Mouse (Mus musculus) heart, postnatal 0 days (tissue): ENCODE measurements at regions not wholly inside any gene's neighbourhood (a gene's known extent, or its start where the extent isn't known, plus 50 kb on each side); places are given as distances from the start of the nearest gene placed in this dataset.
A peak's percentile ranks its signal among the peaks of the same experiment; 100 is the strongest.

Experiments
- ATAC-seq: fragments of 200-750 bp; cut with Nextera tagmentation; 2 replicates; pipeline ENCODE4 v1.8.0; 2017; ENCODE audit warnings: low read depth, moderate number of reproducible peaks, moderate library complexity; ENCODE audit not compliant: insufficient read depth
- DNase-seq: peaks from one replicate; pipeline ENCODE4 v3.0.0-alpha.2; 2016; ENCODE audit warnings: low spot score
- H3K27ac ChIP-seq: fragments of 300-500 bp; sonication (generic); 2 replicates; pipeline ENCODE4 v1.5.1; 2014; ENCODE audit warnings: low read depth, mild to moderate bottlenecking
- H3K27me3 ChIP-seq: fragments of 300-500 bp; sonication (generic); 2 replicates; pipeline ENCODE4 v1.6.1; 2014; ENCODE audit warnings: low read length, mixed read lengths; ENCODE audit not compliant: control insufficient read depth, insufficient read depth
- H3K36me3 ChIP-seq: fragments of 300-500 bp; sonication (generic); replicated peaks from 2 replicates; pipeline ENCODE4 v1.6.1; 2014; ENCODE audit warnings: low read length, mixed read lengths; ENCODE audit not compliant: control insufficient read depth, insufficient read depth
- H3K4me1 ChIP-seq: fragments of 300-500 bp; sonication (generic); 2 replicates; pipeline ENCODE4 v1.6.1; 2014; ENCODE audit warnings: antibody characterized with exemption; ENCODE audit not compliant: control insufficient read depth, insufficient read depth
- H3K4me2 ChIP-seq: fragments of 300-500 bp; sonication (generic); 2 replicates; pipeline ENCODE4 v1.6.1; 2014; ENCODE audit warnings: low read depth, mild to moderate bottlenecking, low read length, moderate library complexity
- H3K4me3 ChIP-seq: fragments of 300-500 bp; sonication (generic); 2 replicates; pipeline ENCODE4 v1.5.1; 2014; ENCODE audit warnings: low read depth, low read length
- H3K9ac ChIP-seq: fragments of 300-500 bp; sonication (generic); replicated peaks from 2 replicates; pipeline ENCODE4 v1.6.1; 2014; ENCODE audit warnings: low read depth, low read length, mixed read lengths
- H3K9me3 ChIP-seq: fragments of 300-500 bp; sonication (generic); replicated peaks from 2 replicates; pipeline ENCODE4 v1.6.1; 2016; ENCODE audit warnings: low read length; ENCODE audit not compliant: control insufficient read depth
- CTCF ChIP-seq: IDR thresholded peaks from 2 replicates; pipeline ENCODE4 v1.5.1; 2016; ENCODE audit warnings: antibody characterized with exemption, control low read depth, low read depth
- EP300 ChIP-seq: IDR thresholded peaks from 2 replicates; pipeline ENCODE4 v1.6.1; 2016; ENCODE audit warnings: antibody characterized with exemption, low read depth
- WGBS: fragments of 180-500 bp; shearing (Covaris S2); extraction: QIAGEN DNeasy Blood & Tissue Kit; methylation state at CpG from one replicate; pipeline ENCODE4 v1.1.7; 2014; 5-methylcytosine and 5-hydroxymethylcytosine counted together

DNA sequence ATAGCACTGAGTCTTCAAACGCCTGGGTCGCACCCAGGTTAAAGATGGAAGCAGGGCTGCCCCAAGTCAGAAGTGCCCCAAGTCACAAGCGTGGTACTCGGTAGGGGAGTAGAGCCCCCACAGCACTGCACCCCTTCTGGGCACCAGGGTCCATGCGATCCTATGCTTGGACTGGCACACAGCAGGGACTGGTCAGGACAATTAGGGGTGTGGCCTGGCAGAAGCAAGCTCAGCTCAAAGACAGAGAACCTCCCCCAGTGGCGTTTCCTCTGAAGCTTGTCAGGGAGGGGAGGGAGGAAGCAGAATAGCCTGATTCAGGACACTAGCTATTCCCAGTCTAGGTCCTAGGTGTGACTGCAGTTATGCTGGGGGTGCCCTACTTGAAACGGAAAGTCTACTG is 151.3 kb upstream of the Pgrmc2 start:
- Histone ChIP-seq H3K9ac (no peak overlapping the region), H3K4me2 (no peak overlapping the region), H3K4me1 (peaks cover 14% of the 10 kb centered on the region; the same call in 1 of the 2 replicates), H3K9me3 (no peaks in the 10 kb centered on the region), H3K27ac (no peak overlapping the region), H3K36me3 (no peaks in the 10 kb centered on the region), H3K27me3 (no peaks in the 10 kb centered on the region), H3K4me3 (no peak overlapping the region)
- TF ChIP-seq EP300: no peak
- no peak for TF ChIP-seq CTCF
- DNase-seq (no peak), ATAC-seq (no peak)
- 76% methylated on average over 7 of the region's 7 CpGs for WGBS

DNA sequence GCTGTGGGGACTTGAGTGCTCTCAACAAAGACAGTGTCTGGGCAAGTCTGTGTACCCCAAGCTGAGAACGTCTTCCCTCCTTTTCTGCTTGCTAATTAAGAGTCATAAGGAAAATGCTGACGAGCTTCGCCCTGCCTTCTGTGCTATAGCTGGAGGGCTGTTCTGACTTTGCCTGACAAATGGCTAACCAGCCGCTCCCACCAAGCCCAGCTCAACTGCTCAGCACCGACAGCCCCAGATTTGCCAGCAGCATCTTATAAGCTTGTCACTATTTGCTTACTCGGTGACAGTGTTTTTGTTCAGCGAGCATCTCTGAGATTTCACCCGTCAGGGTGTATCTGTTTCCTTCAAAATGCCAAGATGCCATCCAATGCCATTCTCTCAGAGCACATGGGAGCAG is 150.6 kb upstream of the Pgrmc2 start:
- no peak overlapping the region for H3K27ac ChIP-seq
- H3K4me2 ChIP-seq: no peak overlapping the region
- H3K9ac ChIP-seq: no peak overlapping the region
- TF ChIP-seq CTCF (no peak), EP300 (no peak)
- no peaks in the 10 kb centered on the region for H3K9me3 ChIP-seq
- DNase-seq (no peak), ATAC-seq (no peak)
- no peaks in the 10 kb centered on the region for H3K36me3 ChIP-seq
- 84% methylated on average over 8 of the region's 8 CpGs for WGBS
- peaks cover 20% of the 10 kb centered on the region; the same call in 1 of the 2 replicates for H3K4me1 ChIP-seq
- H3K27me3 ChIP-seq: no peaks in the 10 kb centered on the region
- no peak overlapping the region for H3K4me3 ChIP-seq

DNA sequence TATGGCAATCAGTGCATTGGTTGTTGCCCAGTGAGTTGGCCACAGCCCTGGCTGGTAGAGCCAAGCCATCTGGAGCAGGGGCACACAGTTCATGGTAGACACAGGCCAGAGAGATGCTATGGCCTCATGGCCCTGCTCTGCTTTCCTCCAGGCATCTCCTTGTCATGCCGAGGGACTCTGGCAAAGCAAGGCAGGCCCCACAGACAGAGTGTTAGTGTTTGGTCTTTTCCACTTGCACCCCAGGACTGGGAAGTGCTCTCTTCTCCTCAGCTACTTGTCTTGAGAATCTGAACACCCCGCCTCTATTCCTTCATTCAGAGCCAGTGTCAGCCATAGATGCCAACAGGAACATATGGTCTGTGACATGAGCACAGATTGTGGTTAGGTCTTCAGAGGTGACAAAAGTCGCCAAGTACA is 148.1 kb upstream of the Pgrmc2 start:
- no peak overlapping the region for H3K4me2 ChIP-seq
- WGBS: 86% methylated on average over 3 of the region's 3 CpGs

DNA sequence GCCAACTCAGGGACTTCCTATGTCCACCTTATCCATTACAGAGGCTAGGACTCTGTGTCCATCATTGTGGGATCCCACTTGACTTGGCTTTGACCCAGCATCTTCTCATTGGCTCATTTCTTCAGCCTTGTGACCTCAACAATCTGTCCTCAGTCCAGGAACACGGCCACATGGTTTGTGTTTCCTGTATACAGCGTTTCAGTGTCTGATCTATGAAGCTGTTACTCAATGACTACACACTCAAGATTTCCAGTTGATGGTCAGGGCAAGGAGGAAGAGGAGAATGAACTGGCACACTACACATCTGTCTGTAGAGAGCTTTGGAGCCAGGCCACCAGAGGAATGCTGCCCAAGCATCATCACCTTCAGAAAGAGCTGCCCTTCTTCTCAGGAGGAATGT is 146.6 kb upstream of the Pgrmc2 start:
- Histone ChIP-seq H3K4me3 (no peak overlapping the region), H3K36me3 (no peaks in the 10 kb centered on the region), H3K9ac (no peak overlapping the region), H3K27me3 (no peaks in the 10 kb centered on the region), H3K4me2 (no peak overlapping the region), H3K4me1 (peaks cover 12% of the 10 kb centered on the region; the same call in 1 of the 2 replicates), H3K27ac (no peak overlapping the region), H3K9me3 (no peaks in the 10 kb centered on the region)
- 55% methylated on average over 2 of the region's 2 CpGs for WGBS
- TF ChIP-seq CTCF (no peak), EP300 (no peak)
- DNase-seq (no peak), ATAC-seq (no peak)

More for the DNA sequence above, 148.1 kb upstream of the Pgrmc2 start:
- Histone ChIP-seq H3K4me1 (peaks cover 20% of the 10 kb centered on the region; the same call in 1 of the 2 replicates), H3K27me3 (no peaks in the 10 kb centered on the region), H3K27ac (no peak overlapping the region), H3K36me3 (no peaks in the 10 kb centered on the region), H3K4me3 (no peak overlapping the region), H3K9me3 (no peaks in the 10 kb centered on the region), H3K9ac (no peak overlapping the region)
- TF ChIP-seq CTCF: no peak
- no peak for TF ChIP-seq EP300
- DNase-seq (no peak), ATAC-seq (no peak)

DNA sequence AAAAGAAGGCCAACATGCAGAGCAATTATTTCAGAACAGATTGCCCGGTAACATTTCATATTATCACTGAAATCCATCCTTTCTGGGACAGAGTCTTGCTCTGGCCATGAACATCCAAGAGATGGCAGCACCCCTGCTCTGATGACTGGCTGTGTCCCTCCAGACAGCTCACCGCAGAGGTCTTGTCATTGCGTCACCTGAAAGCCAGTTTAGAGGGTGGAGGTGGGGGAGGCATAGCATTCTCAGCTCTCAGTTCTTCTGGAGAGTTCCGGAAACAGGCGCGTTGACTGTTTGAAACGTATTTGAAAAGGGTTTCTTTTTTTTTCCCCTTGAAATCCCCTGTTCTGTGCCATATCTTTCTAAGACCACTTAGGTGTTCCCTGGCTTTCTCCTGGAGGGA is 145.7 kb upstream of the Pgrmc2 start:
- Histone ChIP-seq H3K27ac (no peak overlapping the region), H3K4me1 (peaks cover 8% of the 10 kb centered on the region; the same call in 1 of the 2 replicates), H3K4me2 (peak overlapping the region; percentile 9; the same call in 1 of the 2 replicates), H3K9ac (no peak overlapping the region), H3K27me3 (no peaks in the 10 kb centered on the region), H3K4me3 (no peak overlapping the region), H3K36me3 (no peaks in the 10 kb centered on the region), H3K9me3 (no peaks in the 10 kb centered on the region)
- 3% methylated on average over 7 of the region's 7 CpGs for WGBS
- peak; percentile 82 for TF ChIP-seq CTCF
- no peak for TF ChIP-seq EP300
- peak; percentile 85 for DNase-seq
- ATAC-seq: peak; percentile 92

DNA sequence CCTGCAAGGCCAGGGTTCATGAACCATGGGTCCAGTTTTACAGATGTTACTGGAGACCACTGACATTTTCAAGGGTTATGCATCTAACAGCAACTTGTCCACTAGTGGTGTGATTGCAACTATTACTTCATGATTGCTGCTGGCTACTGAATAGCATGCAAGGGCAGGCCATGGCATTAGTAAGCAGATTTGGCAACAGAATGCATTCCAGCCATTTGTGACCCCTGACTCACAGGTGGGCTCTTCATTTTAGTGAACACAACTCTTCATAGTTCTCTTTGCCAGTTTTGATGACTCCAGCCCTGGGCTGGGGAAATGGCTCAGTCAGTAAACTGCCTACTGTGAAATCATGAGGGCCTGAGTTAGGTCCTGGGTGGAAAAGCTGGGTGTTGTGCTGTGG is 137.9 kb upstream of the Pgrmc2 start:
- ATAC-seq: no peak
- DNase-seq: no peak
- no peak for TF ChIP-seq EP300
- TF ChIP-seq CTCF: no peak
- Histone ChIP-seq H3K9me3 (no peaks in the 10 kb centered on the region), H3K4me1 (no peaks in the 10 kb centered on the region), H3K27ac (no peak overlapping the region), H3K27me3 (no peaks in the 10 kb centered on the region), H3K4me2 (no peak overlapping the region), H3K4me3 (no peak overlapping the region), H3K36me3 (no peaks in the 10 kb centered on the region), H3K9ac (no peak overlapping the region)
